Mouse (Mus musculus) lung, adult 2 months (tissue): ENCODE measurements around the gene Fancg.

Source experiments
- CTCF ChIP-seq: fragments of 200-500 bp; IDR thresholded peaks from 2 replicates; pipeline ENCODE4 v1.5.1; 2011; ENCODE audit warnings: mild to moderate bottlenecking, low read length, control low read depth; ENCODE audit not compliant: insufficient read depth
- POLR2A ChIP-seq: fragments of 200-500 bp; IDR thresholded peaks from 2 replicates; pipeline ENCODE4 v1.6.1; 2011; ENCODE audit warnings: low read depth, mild to moderate bottlenecking, control low read depth, low read length, borderline replicate concordance; ENCODE audit errors: extremely low read depth

DNA sequence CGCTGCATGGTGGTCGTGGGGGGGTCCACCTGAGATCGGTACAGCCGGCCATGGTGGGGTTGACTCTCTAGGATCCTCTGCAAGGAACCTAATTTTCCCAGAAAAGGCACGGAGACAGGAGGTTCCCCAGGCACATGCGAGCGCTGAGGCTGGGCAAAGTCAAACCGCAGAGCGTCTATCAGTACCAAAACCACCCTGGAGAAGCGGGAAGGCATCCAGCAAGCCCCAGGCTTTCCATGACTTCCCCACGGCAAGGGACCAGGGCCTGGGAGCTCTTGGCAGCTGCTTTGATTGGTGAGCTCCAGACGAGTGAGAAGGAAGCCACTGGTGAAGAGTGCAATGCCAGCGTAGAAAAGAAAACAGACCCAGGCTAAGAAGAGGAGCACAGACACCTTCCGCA, 14.4 kb upstream of the Fancg start:
- TF ChIP-seq CTCF (no peak), POLR2A (no peak)
